ENCODE assay signal across 8 mouse cellular contexts in genomic region chr19:32323070-32323469, GRCm38 (mm10).
A peak's percentile ranks its signal among the peaks of the same experiment; 100 is the strongest.
DNase-seq lines count a peak whose midpoint lies in the region; ATAC-seq lines count a peak whose summit lies in the region.

No protein-coding gene starts in this region.

- no peaks in the 10 kb centered on the region for H3K9me3 ChIP-seq in heart, embryonic 15.5 days (replicated peaks)
- H3K9me3 ChIP-seq in lung, embryonic 16.5 days (ENCODE audit: control insufficient read depth, low read length), result no peaks in the 10 kb centered on the region
- H3K9me3 ChIP-seq in kidney, embryonic 16.5 days (ENCODE audit: low read length), result no peaks in the 10 kb centered on the region
- no peaks in the 10 kb centered on the region for H3K9me3 ChIP-seq in stomach, embryonic 16.5 days (replicated peaks; ENCODE audit: control insufficient read depth, low read length)

- 0 out of 2 replicates have a peak overlapping the region, but pooled peaks have one; percentile 74 for H3K27ac ChIP-seq in heart, embryonic 15.5 days
- H3K27ac ChIP-seq in lung, embryonic 16.5 days (ENCODE audit: low read length), result peak overlapping the region; percentile 88
- H3K27ac ChIP-seq in kidney, embryonic 16.5 days (ENCODE audit: low read length), result peak overlapping the region; percentile 94
- peak overlapping the region; percentile 90 for H3K27ac ChIP-seq in stomach, embryonic 16.5 days (ENCODE audit: low read length)

- no peaks in the 10 kb centered on the region for H3K36me3 ChIP-seq in heart, embryonic 15.5 days
- no peaks in the 10 kb centered on the region for H3K36me3 ChIP-seq in lung, embryonic 16.5 days (ENCODE audit: control insufficient read depth, insufficient read depth, low read length)
- H3K36me3 ChIP-seq in kidney, embryonic 16.5 days (ENCODE audit: insufficient read depth, low read length), result no peaks in the 10 kb centered on the region
- no peaks in the 10 kb centered on the region for H3K36me3 ChIP-seq in stomach, embryonic 16.5 days (ENCODE audit: control insufficient read depth, insufficient read depth, low read length)

- no peak overlapping the region for H3K4me3 ChIP-seq in heart, embryonic 15.5 days
- no peak overlapping the region; the same call in 1 of the 2 replicates for H3K4me3 ChIP-seq in lung, embryonic 16.5 days (ENCODE audit: low read length)
- H3K4me3 ChIP-seq in kidney, embryonic 16.5 days (ENCODE audit: low read length), result peak overlapping the region; percentile 27
- no peak overlapping the region for H3K4me3 ChIP-seq in stomach, embryonic 16.5 days (replicated peaks; ENCODE audit: low read length)

- H3K27me3 ChIP-seq in heart, embryonic 15.5 days, result no peaks in the 10 kb centered on the region
- no peaks in the 10 kb centered on the region for H3K27me3 ChIP-seq in lung, embryonic 16.5 days (ENCODE audit: control insufficient read depth, insufficient read depth, low read depth, low read length)
- no peaks in the 10 kb centered on the region for H3K27me3 ChIP-seq in kidney, embryonic 16.5 days (ENCODE audit: insufficient read depth, low read length)
- H3K27me3 ChIP-seq in stomach, embryonic 16.5 days (ENCODE audit: control insufficient read depth, insufficient read depth, low read length), result no peaks in the 10 kb centered on the region

- H3K4me1 ChIP-seq in heart, embryonic 15.5 days (replicated peaks), result peaks cover 42% of the 10 kb centered on the region
- peaks cover 51% of the 10 kb centered on the region for H3K4me1 ChIP-seq in lung, embryonic 16.5 days (replicated peaks; ENCODE audit: control insufficient read depth, insufficient read depth, low read length)
- H3K4me1 ChIP-seq in kidney, embryonic 16.5 days (ENCODE audit: insufficient read depth, low read length), result peaks cover 79% of the 10 kb centered on the region
- peaks cover 24% of the 10 kb centered on the region for H3K4me1 ChIP-seq in stomach, embryonic 16.5 days (ENCODE audit: control insufficient read depth, insufficient read depth, low read length)

- DNase-seq in heart, postnatal 14 days, result no peak
- DNase-seq in lung, postnatal 10 days, result no peak
- DNase-seq in right cerebral cortex, postnatal 10 days (ENCODE audit: low spot score in 2 of 2), result no peak
- DNase-seq in ovary, postnatal 14 days (ENCODE audit: low spot score), result no peak

- intact Hi-C loops in heart, postnatal 14 days (cut with DNase I), result loop anchor here (5.0 kb wide), 2 partner anchors 111 to 351 kb away; no protein-coding TSS in a partner anchor

- ATAC-seq in heart, embryonic 15.5 days (replicated peaks; ENCODE audit: insufficient number of reproducible peaks, insufficient read depth, low FRiP score, low read depth), result no peak
- peak; percentile 66 for ATAC-seq in lung, embryonic 16.5 days (ENCODE audit: low read depth)
- ATAC-seq in kidney, embryonic 16.5 days (ENCODE audit: low FRiP score, low TSS enrichment), result peak; percentile 62
- ATAC-seq in stomach, embryonic 16.5 days (ENCODE audit: insufficient read depth, low FRiP score), result peak; percentile 59; the same call in 1 of the 2 replicates

- H3K4me2 ChIP-seq in heart, embryonic 15.5 days, result no peak overlapping the region
- H3K4me2 ChIP-seq in lung, embryonic 16.5 days (ENCODE audit: low read depth, low read length), result peak overlapping the region; percentile 39
- H3K4me2 ChIP-seq in kidney, embryonic 16.5 days (replicated peaks; ENCODE audit: low read depth, low read length), result peak overlapping the region; percentile 47
- H3K4me2 ChIP-seq in stomach, embryonic 16.5 days (ENCODE audit: low read depth, low read length), result peak overlapping the region; percentile 8

- H3K9ac ChIP-seq in heart, embryonic 15.5 days, result no peak overlapping the region
- no peak overlapping the region for H3K9ac ChIP-seq in lung, embryonic 16.5 days (ENCODE audit: low read length)
- peak overlapping the region; percentile 46 for H3K9ac ChIP-seq in kidney, embryonic 16.5 days (replicated peaks; ENCODE audit: low read length)
- H3K9ac ChIP-seq in stomach, embryonic 16.5 days (ENCODE audit: low read length), result no peak overlapping the region

- WGBS in heart, embryonic 15.5 days, result 78% methylated on average over 11 of the region's 11 CpGs
- 60% methylated on average over 11 of the region's 11 CpGs for WGBS in lung, embryonic 16.5 days
- 59% methylated on average over 11 of the region's 11 CpGs for WGBS in kidney, embryonic 16.5 days
- WGBS in stomach, embryonic 16.5 days, result 57% methylated on average over 11 of the region's 11 CpGs
